Mouse (Mus musculus) liver, embryonic 12.5 days (tissue): ENCODE measurements around the gene Gm2075. TPM values are rescaled to one million over a fixed set of nuclear protein-coding genes. Genes with fewer than 3 reads are reported as not detected.
"Not testable (repeated sequence)": the region's sequence is repeated elsewhere in the genome, so short reads cannot be mapped to it uniquely, and the experiment has no call there.

Experiments
- ATAC-seq: fragments of 200-750 bp; cut with Nextera tagmentation; 2 replicates; pipeline ENCODE4 v1.8.0; 2017; ENCODE audit warnings: moderate number of reproducible peaks, mild to moderate bottlenecking, moderate library complexity
- H3K27ac ChIP-seq: fragments of 300-500 bp; sonication (generic); 2 replicates; pipeline ENCODE4 v1.5.1; 2016; ENCODE audit warnings: mild to moderate bottlenecking
- H3K27me3 ChIP-seq: fragments of 300-500 bp; sonication (generic); replicated peaks from 2 replicates; pipeline ENCODE4 v1.6.1; 2016; ENCODE audit warnings: mild to moderate bottlenecking, moderate library complexity
- H3K36me3 ChIP-seq: fragments of 300-500 bp; sonication (generic); 2 replicates; pipeline ENCODE4 v1.6.1; 2016; ENCODE audit warnings: mild to moderate bottlenecking, moderate library complexity
- H3K4me1 ChIP-seq: fragments of 300-500 bp; sonication (generic); 2 replicates; pipeline ENCODE4 v1.6.1; 2016
- H3K4me2 ChIP-seq: fragments of 300-500 bp; sonication (generic); 2 replicates; pipeline ENCODE4 v1.6.1; 2016; ENCODE audit warnings: mild to moderate bottlenecking, moderate library complexity
- H3K4me3 ChIP-seq: fragments of 300-500 bp; sonication (generic); 2 replicates; pipeline ENCODE4 v1.5.1; 2016; ENCODE audit warnings: mild to moderate bottlenecking, moderate library complexity
- H3K9ac ChIP-seq: fragments of 300-500 bp; sonication (generic); 2 replicates; pipeline ENCODE4 v1.6.1; 2016; ENCODE audit warnings: mild to moderate bottlenecking, moderate library complexity
- H3K9me3 ChIP-seq: fragments of 300-500 bp; sonication (generic); replicated peaks from 2 replicates; pipeline ENCODE4 v1.6.1; 2016; ENCODE audit warnings: mild to moderate bottlenecking, moderate library complexity
- WGBS: fragments of 180-500 bp; shearing (Covaris S2); methylation state at CpG from one replicate; pipeline ENCODE4 v1.1.7; 2016; ENCODE audit not compliant: insufficient replicate concordance; 5-methylcytosine and 5-hydroxymethylcytosine counted together
- polyA plus RNA-seq: library from polyadenylated mRNA; unstranded; fragments of >200 nt; fragmentation: Nextera tagmentation; extraction: Ambion mirVana; gene quantifications from 2 replicates; pipeline ENCODE4 v1.2.1, GENCODE M21; 2016

Gm2075 gene
- polyA plus RNA-seq = not detected in 2 replicates

DNA sequence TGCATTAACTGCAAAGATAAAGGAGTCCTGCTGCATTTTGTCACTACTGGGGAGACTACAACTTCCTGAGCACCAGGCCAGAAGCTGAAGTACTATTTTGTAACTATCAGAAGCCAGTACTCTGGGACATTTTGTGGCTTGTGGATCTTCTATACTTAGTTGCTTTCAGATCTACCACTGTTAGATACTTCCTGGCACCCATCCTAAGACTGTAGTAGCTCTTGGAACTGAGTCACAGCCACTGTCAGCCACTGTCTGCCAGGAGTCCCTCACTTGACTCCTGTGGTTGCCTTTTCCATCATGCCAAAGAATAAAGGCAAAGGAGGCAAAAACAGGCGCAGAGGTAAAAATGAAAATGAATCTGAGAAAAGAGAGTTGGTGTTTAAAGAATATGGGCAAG is at the start of gene Gm2075:
Gene Gm2075 (plus strand): TSS at position 301 of the 400 bp plus-strand sequence.
- H3K36me3 ChIP-seq, H3K27ac ChIP-seq, H3K27me3 ChIP-seq, H3K9ac ChIP-seq, H3K4me1 ChIP-seq, H3K4me2 ChIP-seq, H3K9me3 ChIP-seq, H3K4me3 ChIP-seq, ATAC-seq: not testable (repeated sequence)
- WGBS = 17% methylated on average over 1 of the region's 1 CpGs

DNA sequence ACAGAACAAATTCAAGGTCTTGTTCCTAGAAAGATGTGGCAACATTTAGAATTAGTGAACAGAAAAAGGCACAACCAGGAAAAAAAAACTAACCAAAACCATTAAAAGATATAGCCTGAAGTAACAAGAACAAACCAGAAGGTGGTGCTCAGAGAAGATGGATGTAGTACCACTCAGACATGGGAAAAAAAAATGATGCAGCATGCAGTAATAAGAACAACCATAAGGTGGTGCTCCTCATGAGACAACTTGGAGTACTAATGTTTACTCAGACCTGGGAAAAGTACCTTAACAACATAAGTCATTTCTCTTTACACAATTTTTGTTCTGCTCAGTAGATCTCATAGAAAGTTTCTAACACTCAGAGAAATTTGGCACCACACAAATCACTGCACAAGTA is 27.6 kb upstream of the Gm2075 start:
- not testable (repeated sequence) for H3K27ac ChIP-seq, H3K4me3 ChIP-seq, H3K36me3 ChIP-seq, H3K4me2 ChIP-seq, H3K27me3 ChIP-seq, H3K4me1 ChIP-seq, ATAC-seq, H3K9ac ChIP-seq, H3K9me3 ChIP-seq

DNA sequence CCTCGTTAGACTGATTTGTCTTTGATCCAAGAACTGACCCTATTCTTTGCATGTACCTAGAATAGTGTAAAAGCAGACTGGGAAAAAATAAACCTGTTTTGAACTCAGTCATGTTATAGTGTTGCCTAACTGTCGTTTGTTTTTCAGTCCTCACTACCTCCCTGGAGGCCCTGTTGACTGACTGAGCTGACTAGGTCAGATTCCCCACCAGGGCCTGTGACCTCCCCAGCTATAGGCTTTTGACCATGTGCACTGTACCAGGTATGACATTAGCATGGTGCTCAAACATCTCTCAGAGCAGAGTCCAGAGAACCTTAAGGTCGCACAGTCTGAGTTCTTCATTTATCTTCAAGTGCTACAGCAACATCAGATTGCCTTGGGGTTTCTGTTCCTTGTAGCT is 7.5 kb upstream of the Gm2075 start:
- not testable (repeated sequence) for H3K4me1 ChIP-seq, H3K4me2 ChIP-seq, H3K9ac ChIP-seq, H3K9me3 ChIP-seq, H3K27me3 ChIP-seq, H3K4me3 ChIP-seq, H3K36me3 ChIP-seq, H3K27ac ChIP-seq
- 0 out of 2 replicates have a peak, but pooled peaks have one; percentile 51 for ATAC-seq
- 49% methylated on average over 3 of the region's 3 CpGs for WGBS

DNA sequence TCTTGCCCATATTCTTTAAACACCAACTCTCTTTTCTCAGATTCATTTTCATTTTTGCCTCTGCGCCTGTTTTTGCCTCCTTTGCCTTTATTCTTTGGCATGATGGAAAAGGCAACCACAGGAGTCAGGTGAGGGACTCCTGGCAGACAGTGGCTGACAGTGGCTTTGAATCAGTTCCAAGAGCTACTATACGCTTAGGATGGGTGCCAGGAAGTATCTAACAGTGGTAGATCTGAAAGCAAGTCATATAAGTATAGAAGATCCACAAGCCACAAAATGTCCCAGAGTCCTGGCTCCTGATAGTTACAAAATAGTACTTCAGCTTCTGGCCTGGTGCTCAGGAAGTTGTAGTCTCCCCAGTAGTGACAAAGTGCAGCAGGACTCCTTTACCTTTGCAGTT is 7.0 kb downstream of the Gm2075 start, which contains the start of gene Gm6803:
Gene Gm6803 (minus strand): TSS at position 101 of the 400 bp plus-strand sequence.
- H3K9me3 ChIP-seq, H3K27me3 ChIP-seq, H3K9ac ChIP-seq, ATAC-seq, H3K27ac ChIP-seq, H3K36me3 ChIP-seq, H3K4me2 ChIP-seq, H3K4me3 ChIP-seq, H3K4me1 ChIP-seq: not testable (repeated sequence)
- WGBS = 55% methylated on average over 2 of the region's 2 CpGs

DNA sequence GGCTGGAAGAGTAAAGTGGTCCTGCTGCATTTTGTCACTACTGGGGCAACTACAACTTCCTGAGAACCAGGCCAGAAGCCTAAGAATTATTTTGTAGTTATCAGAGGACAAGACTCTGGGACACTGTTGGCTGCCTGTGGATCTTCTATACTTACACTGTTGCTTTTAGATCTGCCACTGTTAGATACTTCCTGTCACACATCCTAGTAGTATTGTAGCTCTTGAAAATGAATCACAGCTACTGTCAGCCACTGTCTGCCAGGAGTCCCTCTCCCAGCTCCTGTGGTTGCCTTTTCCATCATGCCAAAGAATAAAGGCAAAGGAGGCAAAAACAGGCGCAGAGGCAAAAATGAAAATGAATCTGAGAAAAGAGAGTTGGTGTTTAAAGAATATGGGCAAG is 15.1 kb downstream of the Gm2075 start, which contains the start of gene Gm2056:
Gene Gm2056 (plus strand): TSS at position 301 of the 400 bp plus-strand sequence.
- WGBS = 65% methylated on average over 1 of the region's 1 CpGs
- H3K4me2 ChIP-seq, H3K4me3 ChIP-seq, H3K36me3 ChIP-seq, ATAC-seq, H3K9me3 ChIP-seq, H3K9ac ChIP-seq, H3K4me1 ChIP-seq, H3K27ac ChIP-seq, H3K27me3 ChIP-seq: not testable (repeated sequence)

DNA sequence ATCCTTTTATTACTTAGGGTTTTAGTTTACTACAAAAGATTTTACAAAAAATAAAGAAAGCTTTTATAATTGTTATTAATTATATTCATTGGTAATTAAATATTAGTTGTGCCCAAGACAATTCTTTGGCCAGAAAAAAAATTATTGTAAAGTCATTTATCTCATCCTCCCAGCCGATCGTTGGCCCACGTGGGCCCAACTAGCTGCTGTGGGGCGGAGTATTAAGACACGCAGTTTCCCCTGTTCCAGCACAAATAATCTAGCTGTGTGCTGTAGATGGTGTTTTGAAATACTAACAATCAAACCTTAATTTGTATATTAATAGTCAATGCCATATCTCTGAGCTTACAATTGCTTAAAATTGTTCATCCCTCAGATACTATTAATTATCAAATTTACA is 20.6 kb downstream of the Gm2075 start:
- H3K4me2 ChIP-seq, H3K9me3 ChIP-seq, H3K4me1 ChIP-seq, H3K36me3 ChIP-seq, H3K4me3 ChIP-seq, H3K9ac ChIP-seq, H3K27me3 ChIP-seq, H3K27ac ChIP-seq, ATAC-seq: not testable (repeated sequence)
- WGBS = 77% methylated on average over 5 of the region's 5 CpGs

DNA sequence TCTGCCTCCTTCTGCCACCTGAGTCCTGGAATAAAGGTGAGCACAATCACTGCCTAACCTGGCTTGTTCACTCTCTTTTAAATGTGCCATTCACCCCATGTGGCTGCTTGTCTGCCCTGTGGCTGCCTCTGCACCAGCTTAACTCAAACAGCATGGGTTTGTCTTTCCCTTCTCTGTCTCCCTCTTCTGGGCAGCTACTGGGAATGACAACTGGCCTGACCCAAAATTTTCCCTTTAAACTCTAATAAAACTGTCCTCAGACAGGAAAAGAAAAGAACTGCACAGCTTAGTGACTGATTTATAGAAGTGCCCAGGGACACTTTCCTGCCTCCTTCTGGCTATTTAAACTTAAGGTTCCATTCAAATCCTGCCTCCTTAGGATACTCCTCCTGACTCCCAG is 27.4 kb downstream of the Gm2075 start:
- not testable (repeated sequence) for ATAC-seq, H3K36me3 ChIP-seq, H3K9me3 ChIP-seq, H3K4me1 ChIP-seq, H3K4me2 ChIP-seq, H3K4me3 ChIP-seq, H3K9ac ChIP-seq, H3K27ac ChIP-seq, H3K27me3 ChIP-seq

DNA sequence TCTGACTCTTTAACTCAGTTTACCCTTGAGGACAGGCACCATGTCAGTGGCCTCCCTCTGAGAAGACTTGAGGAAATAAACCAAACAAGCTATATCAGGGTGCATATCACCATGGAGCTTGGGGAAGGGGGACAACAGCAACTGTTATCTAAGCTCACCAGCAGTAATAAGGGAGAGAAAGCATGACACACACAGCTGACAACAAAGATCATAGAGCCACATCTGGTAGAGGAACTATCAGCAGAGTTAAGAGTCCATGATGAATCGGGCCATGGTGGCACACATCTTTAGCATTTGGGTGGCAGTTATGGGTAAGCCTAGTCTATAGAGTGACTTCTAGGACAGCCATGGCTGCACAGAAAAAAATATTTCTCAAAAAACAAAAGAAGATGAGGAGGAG is 28.1 kb downstream of the Gm2075 start:
- H3K9ac ChIP-seq, ATAC-seq, H3K4me2 ChIP-seq, H3K27ac ChIP-seq, H3K27me3 ChIP-seq, H3K9me3 ChIP-seq, H3K4me3 ChIP-seq, H3K4me1 ChIP-seq, H3K36me3 ChIP-seq: not testable (repeated sequence)
- WGBS = 75% methylated on average over 1 of the region's 1 CpGs

DNA sequence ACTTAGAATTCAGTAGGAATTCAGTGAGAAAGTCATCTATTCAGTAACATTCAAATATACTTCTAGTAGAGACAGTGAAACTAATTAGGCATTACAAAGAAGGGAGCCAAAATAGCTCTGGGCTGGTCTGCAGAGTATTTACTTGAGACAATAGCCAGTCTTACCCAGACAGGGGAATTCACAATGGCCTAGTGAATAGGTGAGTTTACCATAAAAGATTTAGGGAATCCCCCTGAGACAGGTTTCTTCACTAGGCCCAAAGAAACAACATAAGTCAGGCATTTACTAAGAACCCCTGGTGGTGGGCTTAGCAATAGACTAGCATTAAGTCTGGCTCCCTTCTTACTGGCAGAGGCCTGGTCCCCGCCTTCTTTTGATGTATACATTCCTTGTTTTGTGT is 33.6 kb downstream of the Gm2075 start:
- not testable (repeated sequence) for H3K27me3 ChIP-seq, H3K4me2 ChIP-seq, H3K36me3 ChIP-seq, H3K9me3 ChIP-seq, ATAC-seq, H3K9ac ChIP-seq, H3K27ac ChIP-seq, H3K4me3 ChIP-seq, H3K4me1 ChIP-seq
- WGBS = 46% methylated on average over 1 of the region's 1 CpGs

Other genes with a start within 250 kb of the Gm2075 start
- gene Gm21319, start 236.1 kb upstream of the Gm2075 start, polyA plus RNA-seq = not detected in 2 replicates
- not detected in 2 replicates for gene Gm21936, start 216.3 kb upstream of the Gm2075 start, polyA plus RNA-seq
- gene BB287469, start 195.3 kb upstream of the Gm2075 start, polyA plus RNA-seq = not detected in 2 replicates
- not detected in 2 replicates for gene Gm2001, start 169.5 kb upstream of the Gm2075 start, polyA plus RNA-seq
- not detected in 2 replicates for gene Gm2016, start 137.8 kb upstream of the Gm2075 start, polyA plus RNA-seq
- not detected in 2 replicates for gene Gm2022, start 116.5 kb upstream of the Gm2075 start, polyA plus RNA-seq
- not detected in 2 replicates for gene Gm2035, start 92.0 kb upstream of the Gm2075 start, polyA plus RNA-seq
- gene Gm2042, start 57.8 kb upstream of the Gm2075 start, polyA plus RNA-seq = not detected in 2 replicates
- gene Gm6803, start 6.9 kb downstream of the Gm2075 start, polyA plus RNA-seq = not detected in 2 replicates
- not detected in 2 replicates for gene Gm2056, start 15.2 kb downstream of the Gm2075 start, polyA plus RNA-seq
- not detected in 2 replicates for gene Gm16368, start 71.8 kb downstream of the Gm2075 start, polyA plus RNA-seq
- gene Gm10436, start 170.3 kb downstream of the Gm2075 start, polyA plus RNA-seq = not detected in 2 replicates
- not detected in 2 replicates for gene Gm8332, start 238.3 kb downstream of the Gm2075 start, polyA plus RNA-seq